Mouse (Mus musculus): ENCODE results near the gene Atp2a3.
A peak's percentile ranks its signal among the peaks of the same experiment; 100 is the strongest.

Gene Atp2a3

GRCm38 (mm10) chr11:72954216-72954615 is 6.8 kb upstream of the Atp2a3 start:
- DNase-seq (ENCODE audit: low read depth) = no peak

- no peak for DNase-seq (ENCODE audit: low read depth)
Measured at GRCm38 (mm10) chr11:72955339-72955974, 5.5 kb upstream of the Atp2a3 start.

- no peak for DNase-seq (ENCODE audit: low read depth)
Measured at GRCm38 (mm10) chr11:72957318-72957717, 3.7 kb upstream of the Atp2a3 start.

- no peak for DNase-seq (ENCODE audit: low read depth)
Measured at GRCm38 (mm10) chr11:72959924-72960679, 867 bp upstream of the Atp2a3 start.

- no peak for DNase-seq (ENCODE audit: low read depth)
Measured at GRCm38 (mm10) chr11:72960723-72961071, 272 bp upstream of the Atp2a3 start.

GRCm38 (mm10) chr11:72962378-72962777 is 1.4 kb downstream of the Atp2a3 start:
- DNase-seq (ENCODE audit: low read depth) = no peak

- DNase-seq (ENCODE audit: low read depth) = no peak
Measured at GRCm38 (mm10) chr11:72963058-72963788, 2.3 kb downstream of the Atp2a3 start.

GRCm38 (mm10) chr11:72963789-72964294 is 2.9 kb downstream of the Atp2a3 start:
- no peak for DNase-seq (ENCODE audit: low read depth)

- DNase-seq (ENCODE audit: low read depth) = peak; percentile 14
Measured at GRCm38 (mm10) chr11:72974995-72975503, 14.1 kb downstream of the Atp2a3 start.

GRCm38 (mm10) chr11:72982516-72982915 is 21.5 kb downstream of the Atp2a3 start:
- no peak for DNase-seq (ENCODE audit: low read depth)

GRCm38 (mm10) chr11:72983283-72983682 is 22.3 kb downstream of the Atp2a3 start:
- DNase-seq (ENCODE audit: low read depth) = no peak

- no peak for DNase-seq (ENCODE audit: low read depth)
Measured at GRCm38 (mm10) chr11:72986745-72987144, 25.8 kb downstream of the Atp2a3 start.

- DNase-seq (ENCODE audit: low read depth) = no peak
Measured at GRCm38 (mm10) chr11:72987234-72987633, 26.3 kb downstream of the Atp2a3 start.

- no peak for DNase-seq (ENCODE audit: low read depth)
Measured at GRCm38 (mm10) chr11:72987807-72988206, 26.8 kb downstream of the Atp2a3 start.

- DNase-seq (ENCODE audit: low read depth) = no peak
Measured at GRCm38 (mm10) chr11:72989044-72989443, 28.1 kb downstream of the Atp2a3 start.

- DNase-seq (ENCODE audit: low read depth) = no peak
Measured at GRCm38 (mm10) chr11:72990688-72991087, 29.7 kb downstream of the Atp2a3 start.

- DNase-seq (ENCODE audit: low read depth) = no peak
Measured at GRCm38 (mm10) chr11:72991961-72992360, 31.0 kb downstream of the Atp2a3 start.

GRCm38 (mm10) chr11:72996346-72996745 is 35.4 kb downstream of the Atp2a3 start:
- DNase-seq (ENCODE audit: low read depth) = no peak

- DNase-seq (ENCODE audit: low read depth) = no peak
Measured at GRCm38 (mm10) chr11:72996781-72997180, 35.8 kb downstream of the Atp2a3 start.

- no peak for DNase-seq (ENCODE audit: low read depth)
Measured at GRCm38 (mm10) chr11:72997529-72998326, 36.8 kb downstream of the Atp2a3 start.

- DNase-seq (ENCODE audit: low read depth) = no peak
Measured at GRCm38 (mm10) chr11:72998771-72999170, 37.8 kb downstream of the Atp2a3 start, which contains the start of gene P2rx1. TSS of gene P2rx1 (plus strand) at chr11:72999103.

- DNase-seq (ENCODE audit: low read depth) = peak; percentile 83
Measured at GRCm38 (mm10) chr11:73001029-73001428, 40.1 kb downstream of the Atp2a3 start.

All from NIH3T3 (cell line).